Mouse (Mus musculus) limb, embryonic 14.5 days (tissue): ENCODE data around the gene Gad1. TPM values are rescaled to one million over a fixed set of nuclear protein-coding genes. Genes with fewer than 3 reads are reported as not detected.

Source experiments
- ATAC-seq: fragments of 200-750 bp; cut with Nextera tagmentation; 2 replicates; pipeline ENCODE4 v1.8.0; 2017; ENCODE audit warnings: low read depth, moderate number of reproducible peaks, moderate TSS enrichment; ENCODE audit not compliant: low FRiP score
- DNase-seq: peaks from one replicate; pipeline ENCODE4 v3.0.0-alpha.2; 2015; ENCODE audit warnings: low spot score
- H3K27ac ChIP-seq: fragments of 300-500 bp; sonication (generic); replicated peaks from 2 replicates; pipeline ENCODE4 v1.5.1; 2014; ENCODE audit warnings: low read depth, mild to moderate bottlenecking, low read length, moderate library complexity, mixed read lengths
- H3K27me3 ChIP-seq: fragments of 300-500 bp; sonication (generic); 2 replicates; pipeline ENCODE4 v1.6.1; 2014; ENCODE audit warnings: low read length, mixed read lengths; ENCODE audit not compliant: control insufficient read depth, insufficient read depth
- H3K36me3 ChIP-seq: fragments of 300-500 bp; sonication (generic); 2 replicates; pipeline ENCODE4 v1.6.1; 2014; ENCODE audit warnings: mild to moderate bottlenecking, low read length, moderate library complexity, mixed read lengths; ENCODE audit not compliant: control insufficient read depth, insufficient read depth
- H3K4me1 ChIP-seq: fragments of 300-500 bp; sonication (generic); 2 replicates; pipeline ENCODE4 v1.6.1; 2014; ENCODE audit warnings: antibody characterized with exemption, low read length, mixed read lengths; ENCODE audit not compliant: control insufficient read depth, insufficient read depth
- H3K4me2 ChIP-seq: fragments of 300-500 bp; sonication (generic); replicated peaks from 2 replicates; pipeline ENCODE4 v1.6.1; 2014; ENCODE audit warnings: low read depth, mild to moderate bottlenecking, low read length, moderate library complexity; ENCODE audit not compliant: severe bottlenecking
- H3K4me3 ChIP-seq: fragments of 300-500 bp; sonication (generic); replicated peaks from 2 replicates; pipeline ENCODE4 v1.5.1; 2014; ENCODE audit warnings: low read length
- H3K9ac ChIP-seq: fragments of 300-500 bp; sonication (generic); 2 replicates; pipeline ENCODE4 v1.6.1; 2014; ENCODE audit warnings: mild to moderate bottlenecking, low read depth, low read length, moderate library complexity; ENCODE audit not compliant: severe bottlenecking
- H3K9me3 ChIP-seq: fragments of 300-500 bp; sonication (generic); 2 replicates; pipeline ENCODE4 v1.6.1; 2016; ENCODE audit warnings: low read length; ENCODE audit not compliant: control insufficient read depth
- POLR2A ChIP-seq: fragments of 200-500 bp; IDR thresholded peaks from 2 replicates; pipeline ENCODE4 v1.8.0; 2012; ENCODE audit warnings: inconsistent platforms, mild to moderate bottlenecking, moderate library complexity, borderline replicate concordance; ENCODE audit not compliant: insufficient read depth, insufficient read length; ENCODE audit errors: extremely low read depth
- WGBS: fragments of 180-500 bp; shearing (Covaris S2); extraction: QIAGEN DNeasy Blood & Tissue Kit; methylation state at CpG from one replicate; pipeline ENCODE4 v1.1.7; 2014; 5-methylcytosine and 5-hydroxymethylcytosine counted together
- polyA plus RNA-seq, 2 experiments: library from polyadenylated mRNA; depleted of rRNA in 1 of 2; stranded (reverse) in 1 of 2; unstranded in 1 of 2; fragments of >200 nt; fragmentation: Nextera tagmentation in 1 of 2; extraction: Ambion mirVana in 1 of 2; gene quantifications; 2 replicates each; pipeline versions ENCODE4 v1.2.1 to v1.2.3; 2012 to 2014

Gad1 gene
- polyA plus RNA-seq, 2 experiments, result 0.37 to 0.91 TPM

DNA sequence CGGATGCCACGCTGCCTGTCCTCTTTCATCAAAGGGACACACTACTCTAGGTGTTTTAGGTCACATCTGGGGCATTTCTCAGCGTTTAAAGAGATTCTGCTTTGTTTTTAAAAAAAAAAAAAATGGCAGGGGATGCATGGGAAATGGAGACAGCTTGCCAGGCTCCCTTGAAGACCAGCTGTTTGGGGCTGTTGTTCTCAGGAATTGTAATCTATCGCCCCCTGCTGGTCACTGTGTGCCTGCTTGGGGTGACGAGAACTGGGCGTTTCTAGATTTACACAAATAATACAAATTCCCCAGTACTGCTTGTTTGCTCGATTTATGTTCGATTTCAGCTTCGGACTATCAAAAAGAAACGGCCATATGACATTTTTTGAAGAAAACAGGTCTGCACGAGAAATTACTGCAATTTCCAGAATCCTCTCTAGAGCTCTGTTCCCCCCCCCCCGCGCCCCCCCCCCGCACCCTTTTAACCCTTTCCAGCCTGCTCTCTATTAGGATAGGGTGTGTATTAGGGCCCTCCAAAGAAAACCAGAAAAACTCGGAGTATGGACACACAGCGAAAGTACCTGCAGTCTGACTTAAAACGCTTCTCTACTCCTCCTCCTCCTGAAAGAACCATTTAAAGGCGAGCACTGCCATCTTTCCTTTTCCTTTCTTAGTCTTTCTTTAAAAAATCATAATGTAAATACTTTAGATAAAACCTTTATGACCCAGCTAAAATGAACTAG is 5.4 kb downstream of the Gad1 start:
- Histone ChIP-seq H3K4me2 (no peak overlapping the region), H3K9me3 (no peaks in the 10 kb centered on the region), H3K36me3 (no peaks in the 10 kb centered on the region), H3K4me3 (no peak overlapping the region), H3K27ac (no peak overlapping the region), H3K4me1 (peaks cover 15% of the 10 kb centered on the region), H3K9ac (no peak overlapping the region), H3K27me3 (peaks cover 48% of the 10 kb centered on the region)
- DNase-seq (peak; percentile 93), ATAC-seq (peak; percentile 79; the same call in 1 of the 2 replicates)
- TF ChIP-seq POLR2A, result no peak
- WGBS, result 6% methylated on average over 16 of the region's 18 CpGs

DNA sequence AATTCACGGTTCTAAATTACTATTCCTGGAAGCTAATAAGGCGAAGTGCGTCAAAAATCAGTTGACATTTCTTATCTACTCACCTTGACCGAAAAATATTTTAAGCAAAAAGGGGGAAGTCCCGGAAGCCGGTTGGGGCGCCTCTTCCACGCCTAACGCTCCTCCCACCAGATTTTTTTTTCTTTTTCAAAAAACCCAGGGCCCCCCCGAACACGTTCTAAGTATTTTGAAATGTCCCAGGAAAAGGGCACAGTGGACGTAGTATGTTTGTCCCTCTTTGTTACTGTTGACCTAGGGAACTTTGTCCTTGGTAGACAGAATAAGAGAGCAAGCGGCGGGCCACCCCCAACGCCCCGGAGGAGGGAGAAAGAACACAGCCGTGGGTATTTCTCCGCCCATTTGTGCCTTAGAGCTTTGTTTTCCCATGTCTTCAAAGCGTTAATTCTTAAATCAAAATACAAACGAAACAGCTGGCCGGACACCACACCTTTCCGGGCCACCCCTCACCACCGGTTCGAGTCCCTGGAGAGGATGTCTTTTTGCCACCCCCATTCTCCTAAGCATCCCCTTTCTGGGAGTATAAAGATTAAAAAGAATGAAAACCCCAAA is 6.1 kb downstream of the Gad1 start:
- H3K27ac ChIP-seq, result no peak overlapping the region
- no peak overlapping the region for H3K4me3 ChIP-seq
- no peaks in the 10 kb centered on the region for H3K9me3 ChIP-seq
- peaks cover 55% of the 10 kb centered on the region for H3K27me3 ChIP-seq
- no peak overlapping the region for H3K9ac ChIP-seq
- no peaks in the 10 kb centered on the region for H3K36me3 ChIP-seq
- no peak for TF ChIP-seq POLR2A
- H3K4me2 ChIP-seq, result no peak overlapping the region
- DNase-seq, result no peak
- H3K4me1 ChIP-seq, result peaks cover 16% of the 10 kb centered on the region
- ATAC-seq, result no peak
- 12% methylated on average over 24 of the region's 24 CpGs for WGBS

DNA sequence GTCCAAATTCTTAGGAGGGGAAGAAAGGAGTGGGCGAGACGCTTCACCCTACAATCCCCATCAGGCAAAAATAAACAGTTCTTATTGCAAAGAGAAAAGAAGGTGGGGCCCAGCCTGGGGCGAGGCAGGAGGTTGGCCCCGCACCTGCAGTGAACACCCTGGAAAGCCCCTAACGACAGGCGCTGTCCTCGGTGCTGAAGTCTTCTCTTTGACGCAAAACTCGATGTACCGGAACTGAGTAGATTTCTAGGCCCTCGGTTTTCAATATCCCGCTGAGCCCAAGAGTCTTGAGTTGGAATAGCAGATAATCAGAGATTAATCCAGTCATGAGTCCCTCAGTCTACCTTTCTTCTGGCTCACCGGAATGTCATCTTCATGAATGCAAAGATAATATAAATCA is 6.6 kb downstream of the Gad1 start:
- no peak for TF ChIP-seq POLR2A
- no peaks in the 10 kb centered on the region for H3K9me3 ChIP-seq
- no peak overlapping the region for H3K4me3 ChIP-seq
- no peaks in the 10 kb centered on the region for H3K36me3 ChIP-seq
- WGBS, result 3% methylated on average over 13 of the region's 13 CpGs
- H3K9ac ChIP-seq, result no peak overlapping the region
- H3K27me3 ChIP-seq, result peaks cover 61% of the 10 kb centered on the region
- no peak overlapping the region for H3K4me2 ChIP-seq
- no peak overlapping the region for H3K27ac ChIP-seq
- peaks cover 16% of the 10 kb centered on the region for H3K4me1 ChIP-seq
- DNase-seq (peak; percentile 88), ATAC-seq (no peak)

DNA sequence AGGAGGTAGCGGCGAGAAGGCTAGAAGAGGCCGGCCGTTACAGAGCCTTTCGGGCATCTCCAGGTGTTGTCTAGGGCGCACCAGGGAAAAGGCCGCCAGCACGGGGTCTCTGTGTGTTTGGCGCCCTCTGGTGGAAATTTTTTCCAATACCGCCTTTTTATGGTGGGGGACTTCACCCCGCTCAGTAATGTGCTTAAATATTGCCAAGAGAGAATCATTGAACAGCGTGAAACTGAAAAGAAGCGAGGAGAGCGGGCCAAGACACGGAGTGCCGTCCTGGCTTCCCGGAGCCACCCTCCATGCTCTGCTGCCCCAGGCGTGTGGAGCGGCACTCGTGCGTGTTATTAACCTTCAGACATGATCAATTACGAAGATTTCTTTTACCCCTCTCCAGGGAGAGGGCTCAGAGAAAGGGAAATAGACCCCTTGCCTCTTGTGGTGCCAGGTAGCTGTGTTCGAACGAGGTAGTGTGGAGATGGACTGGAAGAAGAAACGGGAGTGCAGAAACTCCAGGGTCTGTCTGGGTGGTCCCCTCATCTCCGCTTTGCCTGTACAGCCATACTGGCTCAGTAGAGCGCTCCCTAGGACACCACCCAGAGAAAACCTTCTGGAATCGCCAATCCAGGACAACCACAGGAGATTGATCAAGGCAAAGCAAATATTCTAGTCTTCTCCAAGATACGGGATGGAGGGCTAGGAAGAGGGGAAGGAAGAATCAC is 8.4 kb downstream of the Gad1 start:
- ATAC-seq (peak; percentile 64; the same call in 1 of the 2 replicates), DNase-seq (peak; percentile 60)
- H3K9me3 ChIP-seq, result no peaks in the 10 kb centered on the region
- H3K27ac ChIP-seq, result no peak overlapping the region
- H3K9ac ChIP-seq, result no peak overlapping the region
- H3K27me3 ChIP-seq, result peaks cover 78% of the 10 kb centered on the region
- no peaks in the 10 kb centered on the region for H3K36me3 ChIP-seq
- WGBS, result 1% methylated on average over 29 of the region's 29 CpGs
- H3K4me1 ChIP-seq, result peaks cover 18% of the 10 kb centered on the region
- no peak for TF ChIP-seq POLR2A
- H3K4me3 ChIP-seq, result 0 out of 2 replicates have a peak overlapping the region, but pooled peaks have one; percentile 25
- no peak overlapping the region for H3K4me2 ChIP-seq

DNA sequence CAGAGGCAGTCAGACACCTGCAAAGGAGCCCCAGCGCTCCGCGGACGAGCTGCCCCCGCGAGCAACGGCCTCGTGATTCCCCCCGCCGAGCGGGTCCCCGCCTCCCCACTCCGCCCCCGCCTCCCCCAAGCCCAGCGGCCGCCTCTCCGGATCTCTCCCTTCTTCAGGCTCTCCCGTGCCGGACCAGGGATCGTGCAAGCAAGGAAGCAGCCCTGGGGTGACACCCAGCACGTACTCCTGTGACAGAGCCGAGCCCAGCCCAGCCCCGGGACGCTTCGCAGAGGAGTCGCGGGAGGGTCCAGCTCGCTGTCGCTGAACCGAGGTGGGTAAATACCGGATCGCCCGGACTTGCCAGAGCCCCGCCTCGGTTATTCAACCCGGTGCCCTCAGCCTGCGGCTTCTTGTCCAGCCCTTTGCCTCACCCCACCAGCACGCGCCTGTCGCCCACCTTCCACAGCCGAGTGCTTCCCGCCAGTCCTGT is 9.2 kb downstream of the Gad1 start:
- peak overlapping the region; percentile 40 for H3K4me2 ChIP-seq
- DNase-seq (no peak), ATAC-seq (no peak)
- no peak overlapping the region for H3K9ac ChIP-seq
- no peak for TF ChIP-seq POLR2A
- no peak overlapping the region for H3K27ac ChIP-seq
- H3K9me3 ChIP-seq, result no peaks in the 10 kb centered on the region
- peaks cover 86% of the 10 kb centered on the region for H3K27me3 ChIP-seq
- 0% methylated on average over 30 of the region's 42 CpGs for WGBS
- no peaks in the 10 kb centered on the region for H3K36me3 ChIP-seq
- H3K4me1 ChIP-seq, result peaks cover 25% of the 10 kb centered on the region
- peak overlapping the region; percentile 25 for H3K4me3 ChIP-seq
